Mouse (Mus musculus): ENCODE measurements around the gene Kars. TPM values are rescaled to one million over a fixed set of nuclear protein-coding genes. Genes with fewer than 3 reads are reported as not detected.

The Kars gene
- polyA plus RNA-seq, 1 experiment from 2014 or later = 270 TPM

DNA sequence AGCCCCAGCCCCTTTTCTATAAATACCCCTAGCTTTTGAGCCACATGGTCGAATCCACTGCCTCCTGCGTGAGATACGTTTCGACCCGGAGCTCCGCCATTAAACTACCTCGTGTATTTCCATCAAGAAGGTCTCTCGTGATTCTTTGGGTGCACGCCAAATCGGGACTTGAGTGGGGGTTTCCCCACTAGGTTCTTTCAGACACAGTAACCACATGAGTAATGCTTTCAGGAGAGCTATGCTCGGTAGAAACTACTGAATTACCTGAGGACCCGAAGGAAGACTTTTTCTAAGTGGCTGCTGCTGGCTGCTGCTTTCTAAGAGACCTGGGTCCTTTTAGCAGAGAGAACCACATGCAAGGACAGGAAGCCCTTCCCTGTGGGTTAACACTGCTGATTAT lies 37.0 kb downstream of the Kars start:
- H3K4me3 ChIP-seq = no peak overlapping the region
- H3K27ac ChIP-seq = no peak overlapping the region
- H3K9me3 ChIP-seq = peaks cover 13% of the 10 kb centered on the region
- 0 out of 2 replicates have a peak, but pooled peaks cover under 1% of the 10 kb centered on the region for H3K4me1 ChIP-seq
- H3K27me3 ChIP-seq (ENCODE audit: poor library complexity, severe bottlenecking) = no peaks in the 10 kb centered on the region
- peaks cover 89% of the 10 kb centered on the region for H3K36me3 ChIP-seq (replicated peaks)
- WGBS = 97% methylated on average over 12 of the region's 12 CpGs
- no peak for DNase-seq (ENCODE audit: extremely low spot score, low spot score)

DNA sequence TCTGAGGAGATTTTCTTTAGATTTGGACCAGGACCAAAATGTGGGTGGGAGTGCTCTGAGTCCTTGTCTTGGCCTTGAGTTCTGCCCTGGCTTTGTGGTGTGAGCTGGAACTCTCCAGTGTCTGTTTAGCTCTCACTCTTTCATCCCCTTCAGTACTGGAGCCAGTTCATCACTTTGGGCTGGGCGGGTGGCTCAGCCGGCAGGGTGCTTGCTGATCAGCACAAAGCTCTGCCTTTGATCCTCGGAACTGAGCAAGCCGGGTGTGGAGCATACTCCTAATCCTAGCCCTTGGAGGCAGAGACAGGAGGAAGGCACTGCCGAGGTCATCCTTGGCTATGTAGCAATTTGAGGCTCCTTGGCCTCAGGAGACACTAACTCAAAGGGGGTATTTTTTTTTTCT lies 42.1 kb downstream of the Kars start:
- Histone ChIP-seq H3K36me3 (replicated peaks) (peaks cover 65% of the 10 kb centered on the region), H3K4me3 (no peak overlapping the region), H3K27ac (no peak overlapping the region), H3K4me1 (0 out of 2 replicates have a peak, but pooled peaks cover 5% of the 10 kb centered on the region), H3K9me3 (peaks cover 7% of the 10 kb centered on the region), H3K27me3 (ENCODE audit: poor library complexity, severe bottlenecking) (no peaks in the 10 kb centered on the region)
- no peak for DNase-seq (ENCODE audit: extremely low spot score, low spot score)
- WGBS = 33% methylated on average over 5 of the region's 5 CpGs

DNA sequence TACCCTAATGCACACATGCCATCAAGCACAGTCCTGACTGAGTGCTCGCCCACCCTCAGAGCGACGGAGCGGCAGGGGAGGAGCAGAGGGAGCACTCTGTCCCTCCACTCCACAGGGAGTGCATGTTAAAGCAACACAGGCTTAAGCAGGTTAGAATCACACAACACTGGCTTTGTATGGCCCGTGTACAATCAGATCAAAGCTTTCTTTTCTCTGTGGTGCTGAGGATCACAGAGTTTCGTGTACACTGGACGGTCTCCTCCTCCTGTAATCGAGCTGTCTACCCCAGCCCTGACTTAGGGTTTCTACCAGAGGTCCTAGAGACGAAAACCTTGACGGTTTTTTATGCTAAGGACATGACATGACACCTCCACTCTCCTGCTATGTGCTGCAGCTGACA lies 42.6 kb downstream of the Kars start:
- no peak for DNase-seq (ENCODE audit: extremely low spot score, low spot score)
- 80% methylated on average over 10 of the region's 10 CpGs for WGBS

DNA sequence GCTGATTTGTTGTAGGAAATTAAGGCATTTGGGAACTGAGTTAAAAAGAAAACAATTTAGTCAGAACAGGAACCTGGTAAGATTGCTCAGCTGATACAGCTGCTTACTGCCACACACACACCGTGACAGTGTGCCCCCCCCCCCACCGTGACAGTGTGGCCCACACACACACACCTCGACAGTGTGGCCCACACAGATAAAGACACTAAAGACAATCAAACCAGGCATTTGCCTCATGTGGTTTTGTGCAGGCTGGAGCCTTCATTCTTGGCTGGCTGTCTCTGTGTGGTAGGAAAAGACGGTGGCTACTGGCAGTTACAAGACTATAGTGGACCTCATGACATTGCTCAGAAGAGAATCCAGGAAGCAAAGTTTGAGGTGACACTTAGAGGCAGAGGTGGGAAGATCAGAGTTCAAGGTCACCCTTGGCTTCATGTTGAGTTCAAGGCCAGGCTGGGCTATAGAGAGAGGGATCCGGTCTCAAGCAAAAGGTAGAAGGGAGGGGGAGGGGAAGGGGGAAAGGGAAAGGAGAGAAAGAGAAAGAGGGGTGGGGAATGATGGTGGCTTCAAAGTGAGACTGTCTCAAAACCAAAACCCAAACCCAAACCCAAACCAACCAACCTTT lies 43.8 kb downstream of the Kars start:
- Histone ChIP-seq H3K27me3 (ENCODE audit: poor library complexity, severe bottlenecking) (no peaks in the 10 kb centered on the region), H3K27ac (no peak overlapping the region), H3K4me1 (0 out of 2 replicates have a peak, but pooled peaks cover 14% of the 10 kb centered on the region), H3K4me3 (no peak overlapping the region), H3K9me3 (no peaks in the 10 kb centered on the region), H3K36me3 (replicated peaks) (peaks cover 52% of the 10 kb centered on the region)
- WGBS = 85% methylated on average over 5 of the region's 5 CpGs
- DNase-seq (ENCODE audit: extremely low spot score, low spot score) = no peak

More for the DNA sequence above, 42.6 kb downstream of the Kars start:
- H3K4me3 ChIP-seq = no peak overlapping the region
- H3K36me3 ChIP-seq (replicated peaks) = peaks cover 63% of the 10 kb centered on the region
- peaks cover 3% of the 10 kb centered on the region; the same call in 1 of the 2 replicates for H3K9me3 ChIP-seq
- H3K27me3 ChIP-seq (ENCODE audit: poor library complexity, severe bottlenecking) = no peaks in the 10 kb centered on the region
- H3K4me1 ChIP-seq = 0 out of 2 replicates have a peak, but pooled peaks cover 7% of the 10 kb centered on the region
- H3K27ac ChIP-seq = no peak overlapping the region

DNA sequence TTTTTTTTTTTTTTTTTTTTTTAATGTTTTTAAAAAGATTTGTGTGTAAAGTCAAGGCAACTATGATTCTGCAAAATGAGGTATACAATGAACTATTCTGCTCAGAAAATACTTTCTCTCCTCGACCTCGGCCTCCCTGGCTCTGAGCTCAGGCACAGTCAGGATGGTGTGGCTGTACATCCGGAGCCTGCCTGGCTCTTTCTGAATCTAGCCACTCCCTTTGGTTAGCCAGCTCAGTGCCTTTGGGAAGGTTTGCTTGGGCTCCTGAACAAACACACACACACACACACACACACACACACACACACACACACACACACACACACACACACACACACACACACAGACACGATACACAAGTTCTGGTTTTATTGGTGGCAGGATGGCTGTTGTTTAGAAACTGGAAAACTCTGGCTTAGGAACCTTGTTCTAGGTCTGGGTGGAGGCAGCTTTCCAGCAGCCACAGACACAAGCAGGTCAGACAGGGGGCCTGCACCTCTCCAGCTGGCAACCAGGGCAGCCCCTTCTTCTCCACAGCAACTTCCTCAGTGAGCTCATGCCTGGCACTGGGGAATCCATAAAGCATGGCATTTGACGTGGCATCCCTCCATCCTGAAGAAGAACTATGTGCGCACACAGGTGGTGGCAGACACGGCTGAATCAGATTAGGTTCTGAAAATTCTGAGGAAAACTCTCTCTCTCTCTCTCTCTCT lies 46.1 kb downstream of the Kars start:
- Histone ChIP-seq H3K9me3 (no peaks in the 10 kb centered on the region), H3K36me3 (replicated peaks) (peaks cover 34% of the 10 kb centered on the region), H3K4me1 (0 out of 2 replicates have a peak, but pooled peaks cover 14% of the 10 kb centered on the region), H3K4me3 (no peak overlapping the region), H3K27me3 (ENCODE audit: poor library complexity, severe bottlenecking) (no peaks in the 10 kb centered on the region), H3K27ac (no peak overlapping the region)
- 83% methylated on average over 7 of the region's 7 CpGs for WGBS
- no peak for DNase-seq (ENCODE audit: extremely low spot score, low spot score)

DNA sequence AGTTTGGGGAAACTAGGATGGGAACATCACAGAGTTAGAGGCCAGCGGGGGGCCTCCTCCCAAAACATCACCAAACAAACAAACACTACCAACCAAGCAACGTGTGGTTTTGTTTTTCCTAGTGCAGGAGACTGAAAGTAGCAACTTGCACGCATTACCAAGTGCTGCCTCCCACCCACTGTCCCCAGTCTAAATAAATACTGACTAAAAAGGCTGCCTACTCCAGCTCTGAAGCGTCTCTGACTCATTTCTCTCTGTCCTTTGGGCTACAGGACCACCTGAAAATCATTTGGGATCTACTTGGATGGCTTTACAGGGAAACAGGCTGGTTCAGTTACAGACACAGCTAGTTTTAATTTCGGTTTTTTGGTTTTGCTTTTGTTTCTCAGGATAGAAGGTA lies 46.8 kb downstream of the Kars start:
- H3K4me3 ChIP-seq = no peak overlapping the region
- H3K4me1 ChIP-seq = 0 out of 2 replicates have a peak, but pooled peaks cover 14% of the 10 kb centered on the region
- H3K9me3 ChIP-seq = no peaks in the 10 kb centered on the region
- H3K27ac ChIP-seq = no peak overlapping the region
- no peaks in the 10 kb centered on the region for H3K27me3 ChIP-seq (ENCODE audit: poor library complexity, severe bottlenecking)
- WGBS = 71% methylated on average over 5 of the region's 5 CpGs
- DNase-seq (ENCODE audit: extremely low spot score, low spot score) = no peak
- H3K36me3 ChIP-seq (replicated peaks) = peaks cover 38% of the 10 kb centered on the region

DNA sequence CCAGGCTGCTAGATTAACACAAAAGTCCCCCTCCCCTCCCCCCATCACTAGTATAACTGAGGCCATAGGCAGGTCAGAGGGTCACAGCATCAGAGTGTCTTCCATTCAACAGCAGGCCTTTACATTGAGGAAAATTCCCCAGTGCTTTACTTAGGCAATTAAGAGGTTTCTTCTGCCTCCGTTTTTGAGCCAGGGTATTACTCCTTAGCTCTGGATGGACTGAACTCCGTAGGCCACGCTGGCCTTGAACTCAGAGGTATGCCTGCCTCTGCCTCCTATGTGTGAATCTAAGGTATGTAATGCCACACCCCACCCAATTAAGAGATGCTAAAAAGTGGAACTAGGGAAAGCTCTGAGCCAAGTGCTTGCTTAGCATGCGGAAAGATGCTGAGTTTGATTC lies 47.6 kb downstream of the Kars start:
- no peak overlapping the region for H3K4me3 ChIP-seq
- 0 out of 2 replicates have a peak, but pooled peaks cover 8% of the 10 kb centered on the region for H3K4me1 ChIP-seq
- H3K27ac ChIP-seq = no peak overlapping the region
- H3K36me3 ChIP-seq (replicated peaks) = peaks cover 38% of the 10 kb centered on the region
- no peak for DNase-seq (ENCODE audit: extremely low spot score, low spot score)
- 81% methylated on average over 4 of the region's 4 CpGs for WGBS
- no peaks in the 10 kb centered on the region for H3K9me3 ChIP-seq
- no peaks in the 10 kb centered on the region for H3K27me3 ChIP-seq (ENCODE audit: poor library complexity, severe bottlenecking)

DNA sequence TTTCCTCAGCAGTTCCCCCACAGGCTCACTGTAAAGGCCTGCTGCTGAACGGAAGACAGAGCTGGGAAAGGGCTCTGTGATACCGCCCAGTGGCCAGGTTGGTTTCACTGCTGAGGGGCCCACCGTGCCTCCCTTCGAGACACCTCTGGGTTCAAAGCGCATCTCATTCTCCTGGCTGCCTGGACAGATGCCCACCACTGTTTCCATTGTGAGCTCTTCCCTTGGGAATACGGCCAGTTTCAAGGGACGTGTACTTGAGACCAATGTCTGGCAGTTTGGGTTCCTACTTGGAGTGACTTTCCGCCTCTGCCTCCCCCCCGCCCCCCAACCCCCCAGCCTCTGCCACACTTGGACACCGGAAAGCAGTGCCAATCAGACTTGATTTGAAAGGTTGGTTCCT lies 48.0 kb downstream of the Kars start:
- H3K27me3 ChIP-seq (ENCODE audit: poor library complexity, severe bottlenecking) = no peaks in the 10 kb centered on the region
- no peak overlapping the region for H3K4me3 ChIP-seq
- H3K27ac ChIP-seq = no peak overlapping the region
- H3K9me3 ChIP-seq = no peaks in the 10 kb centered on the region
- no peak for DNase-seq (ENCODE audit: extremely low spot score, low spot score)
- 81% methylated on average over 10 of the region's 10 CpGs for WGBS
- H3K4me1 ChIP-seq = 0 out of 2 replicates have a peak, but pooled peaks cover 8% of the 10 kb centered on the region
- peaks cover 38% of the 10 kb centered on the region for H3K36me3 ChIP-seq (replicated peaks)

DNA sequence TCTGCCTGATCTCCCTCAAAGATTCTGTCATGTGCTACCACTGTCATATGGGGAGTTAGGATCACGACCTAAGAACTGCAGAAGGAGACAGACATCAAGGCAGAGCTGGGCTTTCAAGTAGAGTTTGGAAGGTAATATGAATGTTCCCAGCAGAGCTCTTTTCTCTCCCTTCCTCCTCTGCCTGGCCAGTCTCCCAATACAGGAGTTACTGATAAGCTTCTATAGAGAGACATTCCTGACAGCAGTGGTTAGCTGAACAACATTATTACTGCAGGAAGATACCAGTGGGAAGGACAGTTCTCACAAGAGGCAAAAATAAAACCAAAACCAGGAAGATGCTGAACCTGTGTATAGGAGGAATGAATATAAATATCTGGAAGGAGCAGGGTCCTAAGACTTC lies 48.5 kb downstream of the Kars start:
- Histone ChIP-seq H3K4me1 (0 out of 2 replicates have a peak, but pooled peaks cover 8% of the 10 kb centered on the region), H3K4me3 (no peak overlapping the region), H3K27me3 (ENCODE audit: poor library complexity, severe bottlenecking) (no peaks in the 10 kb centered on the region), H3K27ac (no peak overlapping the region), H3K9me3 (no peaks in the 10 kb centered on the region), H3K36me3 (replicated peaks) (peaks cover 38% of the 10 kb centered on the region)
- no peak for DNase-seq (ENCODE audit: extremely low spot score, low spot score)
- WGBS = 83% methylated on average over 1 of the region's 1 CpGs

DNA sequence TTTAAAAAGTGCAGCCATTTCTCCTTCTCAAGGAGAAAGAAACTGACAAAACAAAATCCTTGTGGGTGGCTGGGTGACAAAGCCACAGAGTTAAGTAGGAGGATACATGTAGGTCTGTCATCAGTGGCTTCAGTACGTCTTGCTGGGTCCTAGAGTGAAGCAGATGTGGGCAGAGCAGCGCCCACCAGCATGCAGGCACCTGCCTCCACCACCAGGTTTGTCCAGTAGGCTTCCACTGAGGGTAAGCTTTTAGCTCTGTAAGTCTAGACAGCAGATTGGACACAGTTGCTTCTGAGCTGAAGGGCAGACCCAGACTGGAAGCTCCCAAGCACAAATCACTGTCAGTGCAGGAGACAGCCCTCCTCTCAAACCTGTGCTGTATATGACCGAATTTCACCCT lies 49.8 kb downstream of the Kars start:
- no peak overlapping the region for H3K4me3 ChIP-seq
- H3K27ac ChIP-seq = no peak overlapping the region
- no peak for DNase-seq (ENCODE audit: extremely low spot score, low spot score)
- H3K27me3 ChIP-seq (ENCODE audit: poor library complexity, severe bottlenecking) = no peaks in the 10 kb centered on the region
- 72% methylated on average over 3 of the region's 3 CpGs for WGBS
- peaks cover 40% of the 10 kb centered on the region for H3K36me3 ChIP-seq (replicated peaks)
- 0 out of 2 replicates have a peak, but pooled peaks cover 8% of the 10 kb centered on the region for H3K4me1 ChIP-seq
- no peaks in the 10 kb centered on the region for H3K9me3 ChIP-seq

DNA sequence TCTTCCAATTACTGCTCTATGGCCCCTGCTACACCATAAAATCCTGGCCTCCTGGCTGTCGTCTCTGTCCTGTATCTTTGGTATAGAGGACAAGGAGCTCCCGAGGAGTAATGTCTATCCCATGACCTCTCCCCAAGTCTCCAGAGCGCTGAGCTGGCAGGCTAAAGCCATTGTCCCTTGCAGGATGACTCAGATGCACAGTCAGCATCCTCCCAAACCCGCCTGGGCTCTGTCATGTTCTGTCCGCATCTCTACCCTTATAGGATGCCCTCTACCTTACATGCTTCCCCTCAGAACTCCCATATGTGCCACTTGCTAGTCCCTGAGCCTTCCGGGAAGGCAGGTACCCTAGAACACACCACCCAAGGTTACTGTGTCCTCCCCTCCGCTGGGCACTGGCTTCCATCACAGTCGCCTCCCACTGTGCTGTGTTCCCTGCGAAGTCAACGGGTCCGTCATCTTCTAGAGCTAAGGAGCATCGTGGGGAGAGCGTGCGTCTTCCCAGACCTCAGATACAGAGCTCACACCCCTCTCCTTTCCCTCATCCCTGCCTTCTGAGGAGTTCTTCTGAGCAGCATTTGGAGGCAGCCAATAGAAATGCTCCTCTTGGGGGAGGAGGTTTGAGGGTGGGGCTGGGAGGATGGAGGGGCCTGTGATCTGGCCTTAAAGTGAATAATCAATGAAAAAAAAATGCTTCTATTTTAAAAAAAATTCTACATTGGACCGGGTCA lies 50.4 kb downstream of the Kars start:
- no peak overlapping the region for H3K27ac ChIP-seq
- 0 out of 2 replicates have a peak, but pooled peaks cover 8% of the 10 kb centered on the region for H3K4me1 ChIP-seq
- no peaks in the 10 kb centered on the region for H3K9me3 ChIP-seq
- no peaks in the 10 kb centered on the region for H3K27me3 ChIP-seq (ENCODE audit: poor library complexity, severe bottlenecking)
- DNase-seq (ENCODE audit: extremely low spot score, low spot score) = no peak
- H3K36me3 ChIP-seq (replicated peaks) = peaks cover 45% of the 10 kb centered on the region
- WGBS = 74% methylated on average over 15 of the region's 15 CpGs
- no peak overlapping the region for H3K4me3 ChIP-seq

DNA sequence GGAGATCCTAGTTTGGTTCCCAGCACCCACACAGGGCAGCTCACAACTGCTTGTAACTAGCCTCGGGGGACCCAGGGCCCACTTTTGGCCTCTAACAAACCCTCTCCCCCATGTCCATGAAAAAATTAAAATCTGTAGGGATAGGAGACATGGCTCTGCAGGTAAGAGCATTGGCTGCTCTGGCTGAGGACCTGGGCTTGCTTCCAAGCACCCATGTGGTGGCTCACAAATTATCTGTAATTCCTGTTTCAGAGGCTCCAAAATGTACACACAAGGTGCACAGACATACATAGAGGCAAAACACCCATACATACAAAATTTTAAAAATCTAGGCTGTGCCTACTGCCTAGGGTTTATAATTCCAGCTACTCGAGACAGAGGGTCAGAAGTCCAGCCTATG lies 53.9 kb downstream of the Kars start:
- Histone ChIP-seq H3K9me3 (no peaks in the 10 kb centered on the region), H3K4me1 (no peaks in the 10 kb centered on the region), H3K36me3 (replicated peaks) (peaks cover 73% of the 10 kb centered on the region), H3K27ac (no peak overlapping the region), H3K27me3 (ENCODE audit: poor library complexity, severe bottlenecking) (no peaks in the 10 kb centered on the region), H3K4me3 (no peak overlapping the region)
- 94% methylated on average over 2 of the region's 2 CpGs for WGBS
- no peak for DNase-seq (ENCODE audit: extremely low spot score, low spot score)

DNA sequence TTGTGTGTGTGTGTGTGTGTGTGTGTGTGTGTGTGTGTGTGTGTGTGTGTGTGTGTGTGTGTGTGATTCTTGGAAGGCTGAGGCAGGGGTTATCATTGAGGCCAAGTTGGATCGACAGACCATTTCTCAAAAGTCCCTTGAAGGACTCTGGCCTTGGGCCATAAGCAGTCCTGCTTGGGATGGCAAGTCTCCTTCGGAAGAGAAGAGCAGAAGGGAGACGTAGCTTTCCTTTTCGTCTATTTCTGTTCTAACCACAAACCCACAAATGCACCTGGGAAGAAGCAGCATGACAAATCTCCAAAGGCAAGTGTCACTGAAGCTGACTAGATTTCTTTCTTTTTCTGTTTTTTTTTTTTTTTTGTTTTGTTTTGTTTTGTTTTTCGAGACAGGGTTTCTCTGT lies 55.2 kb downstream of the Kars start:
- DNase-seq (ENCODE audit: extremely low spot score, low spot score) = no peak
- WGBS = 95% methylated on average over 5 of the region's 5 CpGs
- Histone ChIP-seq H3K27me3 (ENCODE audit: poor library complexity, severe bottlenecking) (no peaks in the 10 kb centered on the region), H3K36me3 (replicated peaks) (peaks cover 86% of the 10 kb centered on the region), H3K9me3 (no peaks in the 10 kb centered on the region), H3K27ac (no peak overlapping the region), H3K4me1 (no peaks in the 10 kb centered on the region), H3K4me3 (no peak overlapping the region)
